Mouse (Mus musculus) ES-Bruce4 (cell line): ENCODE data around the gene Mrpl58.

Experiments used
- CTCF ChIP-seq: IDR thresholded peaks from one replicate; pipeline ENCODE4 v1.8.1; 2011; ENCODE audit warnings: low read depth, low read length
- EP300 ChIP-seq: IDR thresholded peaks from 2 replicates; pipeline ENCODE4 v1.6.1; 2011; ENCODE audit warnings: low read depth, low read length; ENCODE audit not compliant: insufficient read depth

DNA sequence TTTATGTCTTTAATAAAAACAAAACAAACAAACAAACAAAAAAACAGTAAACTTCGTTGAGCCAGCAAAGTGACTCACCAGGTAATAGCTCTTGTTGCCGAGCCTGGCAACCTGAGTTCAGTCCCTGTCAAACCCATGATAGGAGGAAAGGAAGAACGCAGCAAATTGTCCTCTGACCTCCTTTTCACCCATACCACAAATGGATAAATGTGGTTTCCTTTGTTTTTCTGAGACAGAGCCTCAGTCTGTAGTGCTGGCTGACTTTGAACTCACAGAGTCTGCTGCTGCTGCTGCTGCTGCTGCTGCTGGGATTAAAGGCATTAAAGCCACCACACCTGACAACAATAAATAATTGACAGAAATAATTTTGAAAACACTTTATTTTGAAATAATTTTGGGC lies 19.5 kb downstream of the Mrpl58 start:
- TF ChIP-seq CTCF (no peak), EP300 (no peak)
